Mouse (Mus musculus): ENCODE data around the gene Dolpp1.

GRCm38 (mm10) chr2:30446891-30447826, 55.1 kb downstream of the Dolpp1 start:
- no peak for TF ChIP-seq CTCF (IDR thresholded peaks at IDR 0.05; ENCODE audit: low read depth, low read length)
- no peak for TF ChIP-seq POLR2A (IDR thresholded peaks at IDR 0.05; ENCODE audit: borderline replicate concordance, low read depth, low read length)
